Mouse (Mus musculus) monocyte, adult 2 months (primary cell): ENCODE results near the gene Rassf5.

Experiments
- DNase-seq, 2 experiments: peaks; one replicate each; pipeline ENCODE4 v3.0.0; 2022; ENCODE audit warnings: low spot score in 2 of 2, low read depth in 1 of 2

Rassf5 gene

DNA sequence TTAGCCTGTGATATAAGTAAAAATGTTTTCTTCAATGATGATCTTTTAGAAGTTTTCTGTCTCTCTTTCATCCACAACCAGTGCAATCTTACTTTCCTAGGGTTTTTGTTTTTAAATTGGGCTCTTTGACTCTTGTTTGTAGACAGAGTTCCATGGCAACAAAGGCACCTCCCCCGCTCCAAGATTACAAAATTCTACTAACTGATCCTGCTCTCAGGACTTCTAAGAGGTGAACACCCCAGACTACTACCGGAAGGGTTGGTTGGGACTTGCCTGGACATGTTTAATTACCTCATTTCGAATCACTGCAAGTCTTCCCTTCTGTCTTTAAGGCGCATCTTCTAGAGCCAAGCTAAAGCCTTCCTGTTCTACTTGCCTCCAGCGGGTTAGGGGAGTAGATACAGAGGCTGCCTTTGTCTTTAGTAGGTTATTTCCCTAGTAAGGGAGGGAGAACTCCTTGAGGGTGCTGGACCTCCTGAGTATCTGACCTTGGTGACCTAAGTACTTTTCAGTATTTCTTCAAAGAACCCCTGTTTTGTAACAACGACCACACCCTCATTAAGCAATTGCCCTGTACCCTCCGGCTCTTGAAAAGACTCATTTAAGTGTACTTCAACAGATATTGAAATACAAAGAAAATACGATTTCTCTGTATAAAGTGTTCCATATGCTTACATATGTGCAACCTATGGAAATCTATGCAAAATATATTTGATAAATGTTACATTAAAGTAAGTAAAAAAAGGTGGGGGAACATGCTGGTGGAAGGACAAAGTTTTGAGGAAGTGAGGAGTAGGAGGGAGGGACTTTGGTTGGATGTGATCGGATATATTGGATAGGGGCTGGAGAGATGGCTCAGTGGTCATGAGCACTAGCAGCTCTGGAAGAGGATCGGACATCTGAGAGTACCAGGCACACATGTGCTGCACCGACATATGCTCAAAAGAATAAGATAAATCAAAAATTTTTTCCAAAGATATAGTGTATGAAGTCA lies 105.7 kb downstream of the Rassf5 start:
- DNase-seq: peak in 1 of 2 experiments; percentile 57

DNA sequence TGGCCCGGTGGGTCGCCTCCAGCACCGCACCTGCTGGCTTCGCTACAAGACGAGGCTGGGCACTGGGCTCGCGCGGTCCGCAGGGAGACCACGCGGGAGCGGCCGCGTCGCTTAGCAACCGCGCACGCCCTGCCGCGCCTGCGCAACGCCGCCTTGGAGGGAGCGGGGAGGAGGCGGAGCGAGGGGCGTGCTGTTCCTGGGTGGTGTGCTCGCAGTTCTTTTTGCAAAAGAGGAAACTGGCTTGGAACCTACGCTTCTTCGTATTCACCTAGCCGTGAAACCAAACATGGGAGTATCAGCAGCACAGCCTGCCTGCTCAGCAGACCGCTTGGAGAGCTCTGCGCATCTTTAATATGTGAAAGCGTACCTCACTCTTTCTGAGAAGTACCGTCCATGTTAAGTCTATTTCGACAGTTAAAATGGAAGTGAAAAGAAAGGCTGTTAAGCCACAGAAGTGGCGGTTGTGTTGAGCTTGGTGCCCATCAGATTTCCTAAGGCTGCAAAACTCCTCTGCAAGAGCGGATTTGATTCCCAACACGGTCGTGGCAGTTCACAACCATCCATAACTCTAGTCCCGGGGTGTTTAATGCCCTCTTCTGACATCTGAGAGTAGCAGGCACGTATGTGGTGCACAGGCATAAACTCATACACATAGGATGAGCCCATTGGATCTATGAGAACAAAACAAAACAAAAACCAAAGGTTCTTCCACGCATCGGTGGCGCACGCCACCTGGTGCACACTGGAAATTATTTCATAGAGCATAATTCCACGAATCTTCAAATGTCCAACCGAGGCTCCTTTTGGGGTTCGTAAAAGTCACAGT lies 106.7 kb downstream of the Rassf5 start, which contains the start of gene Dyrk3:
Gene Dyrk3 (minus strand): TSS at position 150 of the 826 bp plus-strand sequence.
- DNase-seq: peak; percentile 79 to 86

DNA sequence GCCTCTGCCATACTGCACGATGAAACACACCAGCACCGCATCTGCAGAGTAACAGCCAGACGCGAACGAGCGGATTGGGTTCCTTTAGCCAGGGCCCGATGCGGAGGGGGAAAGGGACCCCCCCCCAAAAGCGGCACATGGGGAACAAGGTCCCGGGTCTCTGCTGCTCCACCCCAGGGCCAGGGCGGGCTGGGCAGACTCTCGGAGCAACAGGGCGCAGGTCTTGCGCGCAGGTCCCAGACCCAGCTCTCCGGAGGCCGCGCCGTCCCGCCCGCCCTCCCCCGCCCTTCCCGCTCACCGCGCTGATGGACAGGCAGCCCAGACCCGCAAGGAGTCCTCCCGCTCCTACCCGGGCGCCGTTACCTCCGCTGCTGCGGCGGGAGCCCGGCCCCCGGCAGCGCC lies 107.3 kb downstream of the Rassf5 start:
- DNase-seq: no peak

DNA sequence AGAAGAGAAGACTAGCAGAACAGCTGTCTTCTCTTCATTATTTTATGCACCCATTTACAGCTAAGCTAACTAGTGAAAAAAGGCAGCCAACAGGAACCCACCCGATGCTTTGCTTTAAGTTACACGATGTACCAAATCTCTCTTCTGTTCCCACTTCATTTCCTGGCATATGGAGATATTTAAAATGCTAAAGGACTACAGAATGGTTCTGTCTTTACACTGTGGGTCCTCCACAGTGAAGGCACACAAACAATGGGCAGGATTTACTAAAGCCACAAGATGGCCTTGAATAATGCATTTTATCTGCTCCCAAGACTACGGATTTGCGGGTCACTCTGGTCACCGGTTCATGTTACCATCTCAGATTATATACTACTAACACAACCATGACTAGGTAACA lies 107.9 kb downstream of the Rassf5 start:
- no peak for DNase-seq

DNA sequence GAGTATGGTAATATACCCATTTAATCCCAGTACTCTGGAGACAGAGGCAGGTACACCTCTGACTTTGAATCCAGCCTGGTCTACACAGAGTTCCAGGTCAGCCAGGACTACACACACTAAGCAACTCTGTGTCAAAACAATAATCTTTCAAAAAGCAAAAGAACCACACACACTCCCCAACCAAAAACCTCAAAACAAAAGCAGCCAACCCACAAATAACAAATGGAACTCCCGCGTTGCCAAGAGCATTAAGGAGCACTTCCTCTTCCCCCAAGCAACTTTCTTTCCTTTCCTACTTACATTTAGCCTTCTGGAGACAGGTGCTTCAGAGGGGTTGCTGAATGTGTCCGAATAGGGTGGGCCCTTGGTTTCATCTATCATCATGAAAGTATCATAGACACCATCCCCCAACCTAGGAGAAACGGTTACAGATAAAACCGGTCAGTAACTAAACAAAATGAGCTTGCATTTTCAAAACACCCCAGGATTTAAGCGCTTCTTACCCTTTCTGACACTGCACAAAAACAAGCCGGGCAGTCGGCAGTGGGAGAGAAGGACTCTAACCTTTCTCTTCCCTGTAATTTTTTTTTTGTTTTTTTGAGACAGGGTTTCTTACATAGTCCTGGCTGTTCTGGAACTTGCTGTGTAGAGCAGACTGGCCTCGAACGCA lies 109.0 kb downstream of the Rassf5 start:
- DNase-seq: no peak

DNA sequence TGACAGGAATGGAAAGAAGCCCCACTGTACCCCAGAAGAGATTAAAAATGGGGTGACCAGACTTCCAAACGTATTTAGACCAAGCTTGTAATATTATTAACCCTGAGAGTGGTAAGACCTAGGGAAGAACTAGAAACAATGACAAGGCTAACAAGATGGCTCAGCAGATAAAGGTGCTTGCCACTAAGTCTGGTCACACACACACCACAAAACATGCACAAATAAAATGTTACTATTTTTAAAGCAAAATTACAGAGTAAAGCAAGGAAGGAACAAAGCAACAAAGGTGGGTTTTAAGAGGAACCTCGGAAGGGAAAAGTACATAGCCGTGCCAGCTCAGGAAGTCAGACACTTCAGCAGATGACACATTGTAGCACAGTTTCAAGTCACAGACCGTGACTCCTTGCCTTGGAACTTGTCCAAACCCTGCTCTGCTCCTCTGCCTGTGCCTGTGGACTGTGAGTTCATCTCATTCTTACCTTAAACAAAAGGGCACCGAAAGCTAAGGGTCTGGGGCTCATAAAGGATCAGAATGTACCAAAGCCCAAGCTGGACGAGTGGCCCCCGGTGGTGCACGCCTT lies 110.0 kb downstream of the Rassf5 start:
- no peak for DNase-seq

DNA sequence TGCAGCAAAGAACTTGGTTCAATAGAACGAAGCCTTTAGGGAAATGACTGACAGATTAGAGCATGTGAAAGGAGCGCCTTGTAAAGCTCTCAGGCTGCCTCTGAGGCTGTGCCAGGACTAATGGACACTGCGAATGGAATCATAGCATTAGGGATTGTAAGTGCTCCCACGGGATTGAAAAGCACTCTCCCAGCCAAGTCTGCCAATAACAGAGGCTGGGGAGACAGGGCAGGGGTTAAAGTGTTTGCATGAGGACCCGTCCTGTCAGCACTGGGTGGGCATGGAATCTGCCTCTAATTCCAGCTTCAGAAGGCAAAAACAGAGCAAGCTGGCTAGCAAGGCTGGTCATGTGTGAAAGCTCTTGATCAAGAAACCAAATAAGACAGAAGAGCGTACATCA lies 110.8 kb downstream of the Rassf5 start:
- no peak for DNase-seq
